Mouse (Mus musculus): ENCODE data around the gene Apaf1.

Gene Apaf1

DNA sequence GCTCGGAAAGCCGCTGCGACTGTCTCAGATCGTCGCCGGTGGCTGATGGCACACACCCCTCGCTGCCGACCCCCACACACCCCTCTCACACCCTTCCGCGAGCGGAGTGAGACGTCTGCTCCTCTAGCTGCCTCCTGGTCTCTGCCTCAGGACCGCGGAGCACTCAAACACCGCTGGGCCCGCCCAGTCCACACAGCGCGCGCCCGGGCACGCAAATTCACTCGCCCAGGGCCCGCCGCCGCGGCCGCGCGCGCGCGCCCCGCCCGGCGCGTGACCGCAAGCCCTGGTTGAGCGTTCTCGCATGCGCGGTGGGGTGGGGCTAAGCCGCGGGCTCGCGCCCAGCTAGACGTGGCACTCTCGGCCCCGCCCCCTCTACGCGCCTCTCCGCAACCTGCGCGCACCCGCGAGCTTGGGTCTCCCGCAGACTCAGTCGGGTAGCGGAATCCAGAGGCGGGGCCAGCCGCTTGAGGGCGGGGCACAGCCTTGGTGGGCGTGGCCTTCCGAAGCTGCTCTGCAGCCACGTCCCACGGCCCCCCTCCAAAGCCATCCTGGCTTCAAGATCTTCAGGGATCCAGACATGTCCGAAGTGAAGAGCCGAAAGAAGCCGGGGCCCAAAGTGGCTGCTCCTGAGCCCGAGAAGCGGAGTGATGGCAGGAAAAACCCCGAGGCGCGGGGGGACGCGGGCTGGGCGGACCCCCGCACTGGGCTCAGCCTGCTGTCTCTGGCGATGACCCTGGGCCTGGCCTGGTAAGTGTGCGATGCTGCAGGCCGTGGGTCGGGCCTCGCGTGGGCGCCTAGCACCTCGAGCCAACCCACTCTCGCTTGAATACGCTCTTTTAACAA, at the start of gene Apaf1, which contains the start of gene Ikbip:
TSS of gene Apaf1 (minus strand) at position 221 of the 843 bp plus-strand sequence.
TSS of gene Ikbip (plus strand) at position 391 of the 843 bp plus-strand sequence.
- peak; percentile 100 for DNase-seq

- DNase-seq = no peak
These were observed 49.0 kb upstream of the Apaf1 start for GRCm38 (mm10) chr10:91131565-91131964.

DNA sequence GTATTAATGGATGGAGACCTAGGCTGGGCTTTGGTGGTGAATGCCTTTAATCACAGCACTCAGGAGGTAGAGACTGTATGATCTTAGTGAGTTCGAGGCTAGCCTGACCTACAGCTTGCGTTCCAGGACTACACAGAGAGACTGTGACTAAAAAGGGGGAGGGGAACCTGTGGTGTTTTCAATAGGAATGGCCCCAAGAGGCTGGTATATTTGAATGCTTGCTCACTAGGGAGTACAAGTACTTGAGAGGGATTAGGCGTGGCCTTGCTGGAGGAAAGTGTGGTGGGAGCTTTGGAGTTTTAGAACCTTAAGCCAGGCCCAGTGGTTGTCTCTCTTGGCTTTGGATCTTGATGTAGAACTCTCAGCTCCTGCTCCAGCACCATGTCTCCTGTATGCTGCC, 48.2 kb upstream of the Apaf1 start:
- no peak for DNase-seq

DNA sequence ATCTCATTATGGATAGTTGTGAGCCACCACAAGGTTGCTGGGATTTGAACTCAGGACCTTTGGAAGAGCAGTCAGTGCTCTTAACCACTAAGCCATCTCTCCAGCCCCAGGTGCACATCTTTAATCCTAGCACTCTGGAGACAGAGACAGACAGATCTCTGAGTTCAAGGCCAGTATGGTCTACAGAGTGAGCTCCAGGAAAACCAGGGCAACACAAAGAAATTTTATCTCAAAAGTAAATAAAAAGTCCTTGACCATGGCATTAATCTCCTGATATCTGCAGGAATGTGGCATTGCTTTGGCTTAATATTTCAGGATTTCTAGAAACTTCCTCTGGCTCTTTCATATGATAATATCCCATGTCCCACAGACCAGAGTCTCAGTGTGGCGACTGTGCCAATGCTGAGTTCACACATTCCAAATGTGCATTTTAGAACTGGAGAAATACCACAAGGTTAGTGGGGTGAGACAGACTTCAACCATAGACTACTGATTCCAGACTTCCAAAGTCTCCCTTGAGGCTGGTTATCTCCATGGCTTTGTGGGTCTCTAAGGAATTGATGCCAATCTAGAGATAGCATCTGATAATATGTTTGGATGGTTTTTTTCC, 46.1 kb upstream of the Apaf1 start:
- no peak for DNase-seq

- no peak for DNase-seq
These were observed 44.8 kb upstream of the Apaf1 start for GRCm38 (mm10) chr10:91127395-91127794.

- no peak for DNase-seq
These were observed 44.2 kb upstream of the Apaf1 start for GRCm38 (mm10) chr10:91126618-91127355.

GRCm38 (mm10) chr10:91123828-91124822, 41.6 kb upstream of the Apaf1 start, which contains the start of gene Slc25a3:
Slc25a3 (minus strand) TSS chr10:91124059.
- DNase-seq = peak; percentile 97 to 99

- DNase-seq = no peak
These were observed 40.8 kb upstream of the Apaf1 start for GRCm38 (mm10) chr10:91123281-91123827.

DNA sequence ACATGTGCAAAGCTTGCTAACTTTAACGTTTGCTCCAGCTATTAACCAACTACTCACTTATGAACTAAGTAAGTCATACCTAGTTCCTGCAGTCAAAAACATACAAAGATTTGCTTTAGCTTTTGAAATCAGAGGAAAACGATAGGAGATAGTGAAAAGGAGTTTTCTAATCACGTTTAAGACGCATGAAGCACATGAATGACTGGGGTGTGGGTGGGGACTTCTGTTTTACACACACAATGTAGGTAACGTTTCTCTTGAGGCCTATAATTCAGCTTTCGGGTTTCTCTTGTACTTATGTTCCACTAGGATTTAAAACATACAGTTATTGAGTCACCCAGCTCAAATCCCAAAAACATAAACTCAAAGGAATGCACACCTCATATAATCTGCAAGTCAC, 40.1 kb upstream of the Apaf1 start:
- DNase-seq = no peak

DNA sequence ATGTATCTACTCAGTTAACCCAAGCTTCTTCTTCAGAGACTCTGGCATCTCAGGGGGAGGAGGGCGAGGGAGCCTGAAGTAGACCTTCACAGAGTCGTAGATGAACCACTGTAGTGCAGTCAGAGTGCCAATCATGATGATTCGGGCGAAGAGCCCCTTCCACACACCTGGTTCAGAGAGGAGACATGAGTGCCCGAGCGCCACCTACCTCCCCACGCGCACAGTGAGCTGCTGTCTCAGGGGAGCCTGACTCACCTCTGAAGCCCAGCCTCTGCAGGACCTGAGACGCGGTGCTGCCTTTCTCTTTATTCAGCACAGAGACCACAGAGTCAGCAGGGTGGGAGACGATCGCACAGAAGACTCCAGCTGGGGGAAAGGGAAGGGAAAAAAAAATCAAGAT, 34.4 kb upstream of the Apaf1 start:
- peak in 1 of 2 experiments; percentile 9 for DNase-seq

DNA sequence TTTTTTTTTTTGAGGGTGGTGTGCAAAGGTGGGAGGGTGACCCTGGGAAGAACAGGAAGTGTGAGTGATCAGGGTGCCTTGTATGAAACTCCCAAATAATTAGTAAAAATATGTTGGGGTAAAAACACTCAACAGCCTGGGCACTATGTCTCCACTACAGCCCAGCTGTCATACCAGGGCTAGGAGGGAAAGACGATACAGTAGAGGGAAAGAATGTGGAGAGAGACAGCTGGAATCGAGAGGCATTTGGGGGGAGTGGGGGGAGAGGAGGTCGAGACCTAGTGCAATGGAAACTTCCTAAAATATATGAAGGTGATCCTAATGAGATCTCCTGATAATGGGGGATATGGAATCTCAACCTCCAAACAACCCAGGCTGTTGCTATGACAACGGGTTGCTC, 27.3 kb upstream of the Apaf1 start:
- no peak for DNase-seq

GRCm38 (mm10) chr10:91105981-91106380, 23.4 kb upstream of the Apaf1 start:
- no peak for DNase-seq

DNA sequence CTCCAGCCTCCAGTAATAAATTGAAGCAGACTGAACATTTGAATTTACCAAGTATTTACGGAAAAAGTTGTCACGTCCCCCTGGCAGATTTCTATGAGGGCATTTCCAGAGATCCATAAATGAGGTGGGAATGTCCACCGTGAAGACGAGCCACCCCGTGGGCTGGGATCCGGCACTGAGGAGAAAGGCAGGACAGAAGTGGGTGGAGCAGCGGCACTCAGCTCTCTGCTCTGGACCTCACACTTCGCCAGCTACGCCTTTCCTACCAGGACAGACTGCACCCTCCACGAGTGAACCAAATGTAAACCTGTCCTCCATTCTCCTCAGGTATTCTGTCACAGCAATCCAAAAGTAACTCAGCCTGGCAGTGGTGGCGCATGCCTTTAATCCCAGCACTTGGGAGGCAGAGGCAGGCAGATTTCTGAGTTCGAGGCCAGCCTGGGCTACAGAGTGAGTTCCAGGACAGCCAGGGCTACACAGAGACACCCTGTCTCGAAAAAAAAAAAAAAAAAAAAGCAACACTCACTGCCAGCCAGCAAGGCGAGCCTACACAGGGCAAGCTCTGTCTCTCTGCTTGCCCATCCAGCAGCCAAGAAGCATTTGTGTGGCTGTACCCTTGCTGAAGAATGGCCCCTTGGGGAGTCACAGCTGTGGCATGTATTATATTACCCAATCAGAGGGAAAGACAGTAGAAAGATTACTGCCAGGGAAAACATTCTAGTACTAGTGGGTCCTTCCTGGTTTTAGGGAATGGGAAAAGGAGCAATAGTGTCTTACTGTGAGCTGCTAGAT, 20.4 kb upstream of the Apaf1 start:
- DNase-seq = no peak

- no peak for DNase-seq
These were observed 19.4 kb upstream of the Apaf1 start for GRCm38 (mm10) chr10:91101936-91102335.

- no peak for DNase-seq
These were observed 17.5 kb upstream of the Apaf1 start for GRCm38 (mm10) chr10:91100101-91100500.

DNA sequence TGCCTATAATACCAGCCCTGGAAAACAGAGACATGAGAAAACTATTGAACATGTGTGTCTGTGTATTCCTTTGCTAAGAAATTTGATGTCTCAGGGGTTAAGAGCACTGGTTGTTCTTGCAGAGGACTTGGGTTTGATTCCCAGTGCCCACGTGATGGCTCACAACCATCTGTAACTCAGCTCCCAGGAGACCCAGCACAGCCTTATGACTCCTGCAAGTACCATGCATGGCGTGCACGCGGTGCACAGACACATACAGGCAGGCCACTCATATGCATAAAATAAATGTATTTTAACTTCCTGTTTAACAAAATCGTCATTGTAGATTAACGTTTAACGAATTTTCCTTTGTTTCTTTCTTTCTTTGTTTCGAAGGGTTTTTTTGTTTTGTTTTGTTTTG, 15.5 kb upstream of the Apaf1 start:
- DNase-seq = no peak

DNA sequence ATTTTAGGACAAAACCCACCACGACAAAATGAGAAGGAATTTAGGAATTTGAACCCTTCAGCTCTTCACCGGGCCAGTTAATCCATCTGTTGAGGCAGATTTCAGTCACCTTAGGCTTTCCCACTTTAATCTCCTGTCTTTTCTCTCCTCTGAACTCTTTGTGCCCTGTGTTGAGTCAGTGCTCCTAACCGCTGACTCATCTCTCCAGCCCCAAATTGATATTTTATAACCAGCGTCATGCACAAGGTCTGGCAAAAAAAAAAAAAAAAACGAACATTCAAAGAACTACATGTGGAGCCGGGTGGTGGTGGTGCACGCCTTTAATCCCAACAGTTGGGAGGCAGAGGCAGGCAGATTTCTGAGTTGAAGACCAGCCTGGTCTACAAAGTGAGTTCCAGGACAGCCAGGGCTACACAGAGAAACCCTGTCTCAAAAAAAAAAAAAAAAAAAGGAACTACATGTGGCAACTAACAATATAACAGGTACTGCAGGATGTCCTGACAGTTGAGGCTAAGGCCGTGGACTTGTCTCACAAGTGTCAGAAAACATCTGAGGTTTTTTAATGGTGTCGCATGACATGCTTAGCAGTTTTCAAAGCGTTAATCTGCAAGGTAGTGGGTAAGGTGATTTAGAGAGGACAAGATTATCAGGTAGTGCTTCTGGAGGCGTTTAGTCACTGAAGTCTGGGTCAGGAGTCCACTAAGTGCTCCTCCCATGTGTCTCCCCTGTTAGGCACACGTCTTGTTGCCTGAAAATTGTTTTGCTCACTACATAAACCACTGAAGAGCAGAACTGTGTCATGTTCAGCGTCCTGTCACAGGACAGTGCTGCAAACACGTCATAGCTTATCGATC, 11.9 kb upstream of the Apaf1 start:
- DNase-seq = no peak

GRCm38 (mm10) chr10:91092812-91093211, 10.2 kb upstream of the Apaf1 start:
- no peak for DNase-seq

DNA sequence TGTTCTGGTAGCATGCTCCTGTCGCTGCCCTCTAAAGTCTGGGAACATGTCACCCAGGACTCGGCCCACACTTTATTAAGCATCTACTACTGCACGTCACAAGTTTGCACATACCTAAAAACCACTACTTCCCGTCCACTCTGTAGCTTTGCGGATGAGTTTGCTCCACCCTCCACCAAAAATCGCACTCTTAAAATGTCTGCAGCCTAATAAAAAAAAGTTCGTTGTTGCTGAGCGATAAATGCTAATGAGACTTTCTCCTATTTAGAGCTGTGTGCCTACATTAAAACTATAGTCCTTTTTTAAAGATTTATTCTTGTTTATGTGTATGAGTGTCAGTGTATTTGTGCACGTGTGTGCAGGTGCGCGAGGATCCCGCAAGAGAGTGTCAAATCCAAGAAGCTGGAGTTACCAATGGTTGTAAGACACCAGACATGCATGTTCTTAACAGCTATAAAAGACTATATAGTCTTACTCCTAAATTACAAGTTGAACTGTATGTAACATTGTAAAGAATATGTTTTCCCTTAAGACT, 890 bp upstream of the Apaf1 start:
- DNase-seq = no peak

Measured in thymus, postnatal 36 days (tissue).